Mouse (Mus musculus): ENCODE measurements at regions not wholly inside any gene's neighbourhood (a gene's known extent, or its start where the extent isn't known, plus 50 kb on each side); places are given as distances from the start of the nearest gene placed in this dataset.

DNA sequence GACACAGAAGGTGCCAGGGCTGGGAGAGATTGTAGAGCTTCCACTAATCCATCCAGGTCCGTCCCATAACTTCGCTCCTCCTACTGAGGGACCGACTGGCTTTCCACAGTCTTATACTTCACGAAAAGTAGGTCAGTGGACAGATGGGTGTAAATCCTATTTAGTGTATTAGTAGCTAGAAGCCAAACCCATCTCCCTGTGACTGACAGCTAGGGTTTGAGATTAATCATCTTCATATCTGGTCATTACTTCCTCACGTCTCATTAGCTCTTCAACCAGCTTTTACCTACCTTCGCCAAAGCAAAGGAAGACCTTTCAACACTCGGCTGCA lies 60.4 kb upstream of the Scaf11 start:
- Histone ChIP-seq H3K27ac (ENCODE audit: insufficient read depth, low read length) (no peak overlapping the region), H3K36me3 (ENCODE audit: control insufficient read depth, insufficient read depth, low read length, poor library complexity, severe bottlenecking) (no peaks in the 10 kb centered on the region), H3K27me3 (ENCODE audit: control insufficient read depth, insufficient read depth, low read length, poor library complexity, severe bottlenecking) (no peaks in the 10 kb centered on the region), H3K4me1 (ENCODE audit: control insufficient read depth, insufficient read depth, low read length) (no peaks in the 10 kb centered on the region), H3K9me3 (replicated peaks; ENCODE audit: control insufficient read depth, insufficient read depth, low read length, poor library complexity, severe bottlenecking) (no peaks in the 10 kb centered on the region), H3K9ac (ENCODE audit: low read depth, poor library complexity, severe bottlenecking) (no peak overlapping the region), H3K4me3 (ENCODE audit: low read depth, low read length) (no peak overlapping the region)
- no peak for TF ChIP-seq EP300 (IDR thresholded peaks at IDR 0.05; ENCODE audit: insufficient read depth, low read depth, low read length)
- no peak for TF ChIP-seq POLR2A (IDR thresholded peaks at IDR 0.05; ENCODE audit: insufficient read depth, low read length)
- no peak for TF ChIP-seq CTCF (IDR thresholded peaks at IDR 0.05; ENCODE audit: low read depth, low read length)

DNA sequence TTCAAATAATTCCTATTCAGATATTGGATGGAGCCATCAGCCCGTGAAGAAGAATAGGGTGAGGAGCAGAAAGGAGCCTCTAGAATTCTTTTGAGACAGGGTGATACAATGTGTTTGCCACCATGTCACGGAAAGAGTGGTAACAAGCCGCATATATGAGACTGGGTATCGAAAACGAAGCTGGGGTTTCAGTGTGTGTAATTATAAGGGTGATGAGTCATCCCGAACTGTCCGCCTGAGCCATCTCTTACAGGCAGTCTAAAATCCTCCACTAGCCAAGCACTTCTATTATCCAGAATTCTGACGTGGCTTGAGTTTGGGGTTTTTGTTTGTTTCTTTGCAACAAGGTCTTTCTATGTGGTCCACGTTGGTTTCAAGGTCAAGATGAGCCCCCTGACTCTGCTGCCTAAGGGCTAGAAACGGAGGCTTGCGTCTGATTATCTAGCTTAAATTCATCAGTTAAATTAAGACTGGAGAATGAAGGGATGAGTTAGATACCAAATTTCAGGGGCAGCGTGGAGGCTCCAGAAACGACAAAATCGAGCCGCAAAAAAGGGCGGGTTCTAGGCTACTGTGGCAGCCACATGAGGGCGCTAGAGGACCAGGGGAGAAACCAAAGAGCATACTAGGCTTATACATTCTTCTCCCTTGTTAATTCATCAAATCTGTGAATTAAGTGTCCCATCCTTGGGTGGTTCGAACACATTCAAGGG lies 59.9 kb upstream of the Scaf11 start:
- Histone ChIP-seq H3K4me1 (ENCODE audit: control insufficient read depth, insufficient read depth, low read length) (no peaks in the 10 kb centered on the region), H3K4me3 (ENCODE audit: low read depth, low read length) (no peak overlapping the region), H3K27ac (ENCODE audit: insufficient read depth, low read length) (no peak overlapping the region), H3K9ac (ENCODE audit: low read depth, poor library complexity, severe bottlenecking) (peak overlapping the region; percentile 47; the same call in 1 of the 2 replicates), H3K9me3 (replicated peaks; ENCODE audit: control insufficient read depth, insufficient read depth, low read length, poor library complexity, severe bottlenecking) (no peaks in the 10 kb centered on the region), H3K27me3 (ENCODE audit: control insufficient read depth, insufficient read depth, low read length, poor library complexity, severe bottlenecking) (no peaks in the 10 kb centered on the region), H3K36me3 (ENCODE audit: control insufficient read depth, insufficient read depth, low read length, poor library complexity, severe bottlenecking) (no peaks in the 10 kb centered on the region)
- no peak for TF ChIP-seq EP300 (IDR thresholded peaks at IDR 0.05; ENCODE audit: insufficient read depth, low read depth, low read length)
- TF ChIP-seq CTCF (IDR thresholded peaks at IDR 0.05; ENCODE audit: low read depth, low read length) = peak; percentile 83
- no peak for TF ChIP-seq POLR2A (IDR thresholded peaks at IDR 0.05; ENCODE audit: insufficient read depth, low read length)

DNA sequence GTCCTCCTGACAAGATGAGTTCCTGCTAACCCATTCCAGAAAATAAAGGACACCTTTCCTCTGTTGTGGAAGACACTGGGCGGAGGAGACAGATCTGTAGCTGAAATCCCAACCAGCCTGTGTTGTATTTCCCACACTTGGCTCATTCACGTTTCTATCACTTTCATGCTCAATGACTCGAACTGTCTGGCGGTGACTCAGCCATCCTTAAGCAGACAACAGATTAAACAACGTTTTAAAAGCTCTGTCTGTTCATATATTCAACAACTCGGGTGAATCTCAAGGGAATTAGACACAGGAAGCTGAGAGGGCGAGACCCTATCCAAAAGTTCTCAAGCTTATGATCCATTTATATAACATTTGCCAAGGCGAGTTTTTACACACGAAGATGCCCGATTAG lies 57.5 kb upstream of the Scaf11 start:
- TF ChIP-seq CTCF (IDR thresholded peaks at IDR 0.05; ENCODE audit: low read depth, low read length) (no peak), POLR2A (IDR thresholded peaks at IDR 0.05; ENCODE audit: insufficient read depth, low read length) (no peak), EP300 (IDR thresholded peaks at IDR 0.05; ENCODE audit: insufficient read depth, low read depth, low read length) (no peak)
- Histone ChIP-seq H3K4me1 (ENCODE audit: control insufficient read depth, insufficient read depth, low read length) (no peaks in the 10 kb centered on the region), H3K27me3 (ENCODE audit: control insufficient read depth, insufficient read depth, low read length, poor library complexity, severe bottlenecking) (no peaks in the 10 kb centered on the region), H3K36me3 (ENCODE audit: control insufficient read depth, insufficient read depth, low read length, poor library complexity, severe bottlenecking) (no peaks in the 10 kb centered on the region), H3K27ac (ENCODE audit: insufficient read depth, low read length) (no peak overlapping the region), H3K4me3 (ENCODE audit: low read depth, low read length) (no peak overlapping the region), H3K9ac (ENCODE audit: low read depth, poor library complexity, severe bottlenecking) (no peak overlapping the region), H3K9me3 (replicated peaks; ENCODE audit: control insufficient read depth, insufficient read depth, low read length, poor library complexity, severe bottlenecking) (no peaks in the 10 kb centered on the region)

DNA sequence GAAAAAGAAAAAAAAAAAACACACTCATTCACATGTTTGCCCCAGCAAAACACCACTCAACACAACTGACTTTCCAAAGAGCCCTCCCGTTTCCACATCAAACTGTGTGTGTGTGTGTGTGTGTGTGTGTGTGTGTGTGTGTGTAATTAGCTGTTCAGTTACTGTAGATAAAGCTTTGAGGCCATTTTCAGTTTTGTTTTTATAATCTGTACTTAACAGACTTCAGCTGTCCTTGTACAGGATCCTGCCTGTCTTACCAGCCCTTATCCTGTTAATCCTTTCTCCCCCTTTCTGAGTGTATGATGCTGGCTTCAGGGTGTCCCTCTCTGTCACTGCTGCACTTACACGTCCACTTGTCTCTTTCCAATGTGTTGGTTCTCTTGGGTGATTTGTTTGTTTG lies 55.0 kb upstream of the Scaf11 start:
- Histone ChIP-seq H3K4me3 (ENCODE audit: low read depth, low read length) (no peak overlapping the region), H3K27me3 (ENCODE audit: control insufficient read depth, insufficient read depth, low read length, poor library complexity, severe bottlenecking) (no peaks in the 10 kb centered on the region), H3K9ac (ENCODE audit: low read depth, poor library complexity, severe bottlenecking) (no peak overlapping the region), H3K27ac (ENCODE audit: insufficient read depth, low read length) (no peak overlapping the region), H3K9me3 (replicated peaks; ENCODE audit: control insufficient read depth, insufficient read depth, low read length, poor library complexity, severe bottlenecking) (no peaks in the 10 kb centered on the region; the same call in 1 of the 2 replicates), H3K4me1 (ENCODE audit: control insufficient read depth, insufficient read depth, low read length) (no peaks in the 10 kb centered on the region), H3K36me3 (ENCODE audit: control insufficient read depth, insufficient read depth, low read length, poor library complexity, severe bottlenecking) (no peaks in the 10 kb centered on the region)
- TF ChIP-seq POLR2A (IDR thresholded peaks at IDR 0.05; ENCODE audit: insufficient read depth, low read length) = no peak
- TF ChIP-seq EP300 (IDR thresholded peaks at IDR 0.05; ENCODE audit: insufficient read depth, low read depth, low read length) = no peak
- no peak for TF ChIP-seq CTCF (IDR thresholded peaks at IDR 0.05; ENCODE audit: low read depth, low read length)

DNA sequence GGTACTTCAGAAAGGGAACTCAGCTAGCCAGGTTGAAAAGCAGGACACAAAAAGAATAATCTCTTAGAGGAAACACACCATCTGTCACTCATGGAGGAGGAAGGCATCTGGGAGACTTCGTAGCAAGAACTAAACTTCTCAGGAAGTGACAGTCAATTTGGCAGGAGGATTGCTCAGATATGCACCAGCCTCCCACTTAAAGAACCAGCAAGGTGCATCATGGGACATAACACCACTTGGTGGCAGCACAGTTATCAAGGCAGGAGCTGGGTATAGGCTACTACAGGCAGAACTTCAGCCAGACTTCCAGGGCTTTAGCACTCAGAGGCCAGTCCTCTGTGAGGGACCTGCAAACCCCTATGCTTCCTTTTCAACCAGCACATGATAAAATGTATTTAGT lies 52.0 kb upstream of the Scaf11 start:
- H3K27me3 ChIP-seq (ENCODE audit: control insufficient read depth, insufficient read depth, low read length, poor library complexity, severe bottlenecking) = no peaks in the 10 kb centered on the region
- no peak overlapping the region for H3K27ac ChIP-seq (ENCODE audit: insufficient read depth, low read length)

More for the DNA sequence above, 52.0 kb upstream of the Scaf11 start:
- H3K4me3 ChIP-seq (ENCODE audit: low read depth, low read length) = no peak overlapping the region
- TF ChIP-seq CTCF (IDR thresholded peaks at IDR 0.05; ENCODE audit: low read depth, low read length) = no peak
- no peaks in the 10 kb centered on the region for H3K36me3 ChIP-seq (ENCODE audit: control insufficient read depth, insufficient read depth, low read length, poor library complexity, severe bottlenecking)
- H3K9ac ChIP-seq (ENCODE audit: low read depth, poor library complexity, severe bottlenecking) = no peak overlapping the region
- H3K4me1 ChIP-seq (ENCODE audit: control insufficient read depth, insufficient read depth, low read length) = no peaks in the 10 kb centered on the region
- no peaks in the 10 kb centered on the region; the same call in 1 of the 2 replicates for H3K9me3 ChIP-seq (replicated peaks; ENCODE audit: control insufficient read depth, insufficient read depth, low read length, poor library complexity, severe bottlenecking)

Measured in ES-Bruce4 (cell line).